Mouse (Mus musculus): ENCODE measurements at regions not wholly inside any gene's neighbourhood (a gene's known extent, or its start where the extent isn't known, plus 50 kb on each side); places are given as distances from the start of the nearest gene placed in this dataset.

DNA sequence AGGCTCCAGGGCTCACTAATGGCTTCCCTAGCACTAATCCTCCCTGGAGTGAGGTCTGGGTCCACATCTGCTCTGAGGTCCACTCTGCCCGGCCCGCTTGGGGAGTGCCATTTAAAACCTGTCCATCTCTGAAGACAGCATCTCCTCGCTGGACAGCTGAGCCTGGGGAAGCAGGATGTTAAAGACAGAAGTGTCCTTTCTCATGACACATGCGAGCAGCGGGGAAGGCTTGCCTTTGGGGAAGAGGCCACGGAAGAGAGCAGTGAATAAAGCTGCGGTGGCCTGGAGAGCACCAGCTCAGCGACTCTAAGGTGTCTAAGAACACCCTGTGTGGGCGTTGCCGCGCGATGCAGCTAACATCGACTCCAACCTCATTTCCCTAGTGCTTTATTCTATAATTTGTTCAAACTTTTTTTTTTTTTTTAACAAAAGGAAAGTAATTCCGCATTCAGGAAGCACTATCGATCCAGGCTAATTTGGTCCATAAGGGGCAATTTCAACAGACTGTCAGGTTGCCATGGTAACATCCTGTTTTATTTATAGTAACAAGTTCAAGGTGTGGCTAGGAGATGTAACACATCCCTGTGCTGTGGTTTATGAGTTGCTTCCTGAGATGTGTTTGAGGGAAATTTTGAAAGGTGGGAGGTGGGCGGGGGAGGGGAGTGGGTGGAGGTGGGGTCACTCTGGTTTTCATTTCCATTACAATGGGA is 120.0 kb downstream of the Cartpt start:
- DNase-seq, result no peak

DNA sequence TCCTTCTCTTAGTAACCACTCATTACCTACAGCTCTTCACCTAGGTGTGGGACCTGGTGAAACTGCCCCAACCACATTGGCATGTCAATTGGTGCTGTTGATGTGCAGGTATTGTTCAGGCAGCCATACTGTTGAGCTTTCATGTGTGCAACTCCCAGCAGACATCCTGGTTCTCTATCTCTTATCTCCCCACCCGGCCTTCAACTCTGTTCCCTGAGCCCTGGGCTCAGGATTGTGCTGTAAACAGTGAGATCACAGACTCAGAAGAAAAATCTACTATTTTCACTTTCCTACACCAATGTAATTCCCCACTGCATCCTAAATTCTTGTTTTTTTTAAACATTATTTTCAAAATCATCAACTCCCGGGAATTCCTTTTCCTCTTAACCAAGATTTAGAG is 122.1 kb downstream of the Cartpt start:
- no peak for DNase-seq

- no peak for DNase-seq
Observed at GRCm38 (mm10) chr13:99777736-99778135, 123.2 kb downstream of the Cartpt start.

- DNase-seq, result peak; percentile 25
Observed at GRCm38 (mm10) chr13:99765965-99766364, 134.9 kb downstream of the Cartpt start.

DNA sequence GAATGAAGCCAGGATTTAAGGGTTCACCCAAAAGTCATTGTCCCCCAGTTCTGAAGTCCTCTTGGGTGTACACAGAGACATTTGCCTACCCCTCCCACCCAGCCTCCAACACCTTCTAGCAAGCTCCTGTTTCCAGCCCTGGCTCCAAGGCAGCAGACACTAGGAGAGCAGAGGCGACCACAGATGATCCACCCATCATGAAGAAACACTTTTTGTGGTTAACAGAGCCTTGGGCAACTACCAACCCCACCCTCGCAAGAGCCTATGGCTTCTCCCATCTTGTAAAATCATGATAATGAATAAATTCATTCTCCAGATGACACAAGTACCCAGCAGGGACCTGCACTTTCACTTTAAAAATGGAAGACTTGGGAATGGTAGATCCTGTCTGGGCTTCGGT is 136.1 kb downstream of the Cartpt start:
- DNase-seq, result no peak

- no peak for DNase-seq
Observed at GRCm38 (mm10) chr13:99764097-99764714, 136.7 kb downstream of the Cartpt start.

DNA sequence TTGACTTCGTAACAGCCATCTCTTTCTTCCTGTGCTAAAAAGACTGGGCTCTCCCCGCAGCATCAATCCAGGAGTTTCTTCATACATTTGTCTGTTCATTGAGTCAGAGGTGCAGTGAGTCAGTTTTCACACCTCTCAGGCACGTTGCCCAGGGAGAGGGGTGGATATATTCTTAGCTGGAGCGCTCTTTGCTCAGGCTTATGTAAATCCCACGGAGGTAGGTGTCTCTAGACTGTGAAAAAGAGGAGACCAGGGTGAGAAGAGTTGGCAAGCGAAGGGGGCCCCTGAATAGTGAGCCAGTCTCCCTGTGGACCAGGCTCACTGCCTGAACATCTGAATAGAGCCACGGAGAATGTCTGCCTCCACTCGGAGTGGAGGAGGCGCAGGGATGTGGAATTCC is 139.0 kb downstream of the Cartpt start:
- no peak for DNase-seq

DNA sequence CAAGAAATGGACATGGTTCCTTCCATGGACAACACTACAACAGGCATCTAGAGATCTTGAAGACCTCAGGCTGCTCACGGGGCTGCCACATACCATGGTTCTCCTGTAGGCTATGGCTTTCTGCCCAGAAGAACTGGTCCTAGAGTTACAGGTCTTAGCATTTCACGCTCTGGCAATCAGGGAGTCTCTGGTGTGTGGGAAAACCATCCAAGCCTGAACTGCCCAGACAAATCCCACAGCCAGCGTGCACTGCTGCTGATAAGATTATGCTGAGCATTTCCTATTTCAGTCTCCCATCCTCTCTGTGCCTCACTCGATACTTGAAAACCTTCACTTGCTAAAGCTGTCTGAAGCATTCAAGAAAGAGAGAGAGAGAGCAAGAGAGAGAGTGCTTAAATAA is 139.5 kb downstream of the Cartpt start:
- DNase-seq, result no peak

DNA sequence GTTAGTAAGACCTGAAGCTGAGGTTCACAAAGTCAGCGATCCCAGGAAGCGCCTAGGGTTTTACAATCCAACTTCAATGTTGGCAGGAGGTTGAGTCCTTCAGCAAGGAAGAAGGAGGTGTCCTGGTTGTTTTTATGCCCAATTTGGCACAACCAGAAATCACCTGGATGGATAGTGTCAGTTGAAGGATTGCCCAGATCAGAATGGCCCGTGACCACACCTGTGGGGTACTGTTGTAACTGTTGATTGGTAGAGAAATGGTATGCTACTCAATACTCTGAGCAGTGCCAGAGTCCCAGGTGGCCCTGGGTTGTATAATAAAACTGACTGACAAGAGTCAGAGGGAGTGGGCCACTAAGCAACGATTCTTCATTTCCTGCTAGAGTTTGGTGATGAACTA is 140.2 kb downstream of the Cartpt start:
- no peak for DNase-seq

GRCm38 (mm10) chr13:99759256-99760044 is 141.4 kb downstream of the Cartpt start:
- no peak for DNase-seq

DNA sequence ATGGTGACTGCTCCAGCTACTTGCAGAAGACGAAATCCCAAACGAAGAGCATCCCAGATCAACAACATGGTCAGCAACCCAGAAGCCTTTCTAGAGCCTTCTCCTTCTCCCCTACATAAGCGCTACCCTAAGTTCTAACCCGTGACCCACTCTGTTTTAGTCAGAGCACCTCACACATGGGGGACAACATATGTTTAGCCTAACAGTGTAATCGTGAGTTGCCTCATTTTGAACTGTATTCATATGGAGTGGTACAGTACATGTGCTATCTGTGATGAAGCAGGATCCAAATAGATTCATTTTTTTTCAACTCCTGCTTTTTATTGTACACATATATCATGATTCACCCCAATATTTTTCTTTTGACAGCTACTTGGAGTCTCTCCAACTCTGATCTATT is 146.2 kb downstream of the Cartpt start:
- no peak for DNase-seq

DNA sequence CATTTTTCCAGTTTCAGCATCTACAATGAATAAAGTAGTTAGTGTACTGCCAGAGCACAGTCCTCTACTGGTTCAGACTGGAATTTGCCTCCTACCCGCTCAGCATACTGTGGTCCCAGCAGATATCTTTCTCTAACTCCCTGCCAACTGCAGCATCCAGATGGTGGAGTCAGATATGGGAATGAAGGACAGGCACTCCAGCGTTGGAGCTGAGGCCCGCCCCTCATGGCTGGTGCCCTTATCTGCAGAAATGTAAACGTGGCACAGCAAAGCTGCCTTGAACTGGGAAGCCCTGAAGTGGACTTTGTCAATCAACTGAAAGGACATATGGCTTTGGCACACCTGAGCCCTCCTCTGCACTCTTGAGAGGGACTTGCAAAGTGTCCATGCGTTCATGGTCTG is 146.6 kb downstream of the Cartpt start:
- no peak for DNase-seq

GRCm38 (mm10) chr13:99753526-99753925 is 147.4 kb downstream of the Cartpt start:
- no peak for DNase-seq

- no peak for DNase-seq
Observed at GRCm38 (mm10) chr13:99750729-99751128, 150.2 kb downstream of the Cartpt start.

- no peak for DNase-seq
Observed at GRCm38 (mm10) chr13:99749342-99749741, 151.5 kb downstream of the Cartpt start.

DNA sequence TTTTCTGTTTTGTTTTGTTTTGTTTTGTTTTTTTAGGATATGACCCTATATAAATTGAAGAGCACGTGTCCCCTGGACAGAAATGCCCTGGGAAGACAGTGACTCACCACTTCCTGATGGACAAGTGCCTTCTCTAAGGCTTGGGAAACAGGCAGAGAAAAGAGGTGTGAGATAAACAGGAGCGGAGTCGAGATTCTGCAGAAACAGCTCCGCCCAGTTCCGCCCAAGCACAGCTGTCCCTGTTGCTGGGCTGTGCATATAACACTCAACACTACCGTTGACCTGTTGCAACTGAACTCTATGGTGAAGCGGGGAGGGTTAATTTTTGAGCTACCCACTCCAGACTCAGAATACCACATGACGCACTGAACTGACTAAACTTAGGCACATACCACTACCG is 152.8 kb downstream of the Cartpt start:
- peak; percentile 13 for DNase-seq

GRCm38 (mm10) chr13:99745526-99745925 is 155.4 kb downstream of the Cartpt start:
- DNase-seq, result no peak

- DNase-seq, result peak; percentile 14
Observed at GRCm38 (mm10) chr13:99744790-99745120, 156.1 kb downstream of the Cartpt start.

- DNase-seq, result no peak
Observed at GRCm38 (mm10) chr13:99743952-99744789, 156.7 kb downstream of the Cartpt start.

GRCm38 (mm10) chr13:99742507-99742906 is 158.4 kb downstream of the Cartpt start:
- DNase-seq, result no peak

DNA sequence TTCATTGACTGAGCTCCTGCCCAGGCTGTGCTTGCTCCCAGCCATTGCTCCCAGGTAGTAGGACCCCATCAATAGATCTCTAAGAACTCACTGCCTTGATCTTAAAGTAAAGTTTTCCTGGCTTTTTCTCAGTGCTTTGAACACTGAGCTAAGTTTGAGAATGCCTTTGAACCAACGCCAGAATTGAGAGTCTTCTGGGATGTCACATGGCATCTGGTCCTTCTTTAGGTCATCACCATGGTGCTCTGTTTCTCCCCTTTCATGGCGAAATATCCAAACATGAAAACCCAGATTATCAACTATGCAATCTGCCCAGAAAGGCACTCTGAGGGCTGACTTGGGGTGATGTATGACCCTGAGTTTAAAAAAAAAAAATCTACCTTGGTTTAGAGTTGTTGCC is 158.9 kb downstream of the Cartpt start:
- no peak for DNase-seq

DNA sequence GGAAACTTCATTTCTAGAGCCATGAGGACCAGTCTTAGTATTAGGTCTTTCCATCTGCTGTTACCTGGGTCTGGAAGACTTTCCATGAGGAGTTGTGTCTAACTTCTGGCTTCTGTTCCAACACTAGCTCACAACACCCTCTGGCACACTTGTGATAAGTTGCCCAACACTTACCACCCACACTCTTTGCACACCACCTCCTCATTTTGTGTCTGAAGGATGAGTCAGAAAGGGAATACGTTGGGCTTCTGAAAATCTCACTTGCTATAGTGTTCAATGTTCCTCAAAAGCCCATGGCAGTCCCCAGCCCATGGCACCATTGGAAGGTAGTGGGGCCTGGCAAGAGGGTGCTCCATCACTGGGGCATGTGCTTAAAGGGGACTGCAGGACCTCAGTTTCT is 161.5 kb downstream of the Cartpt start:
- DNase-seq, result no peak

DNA sequence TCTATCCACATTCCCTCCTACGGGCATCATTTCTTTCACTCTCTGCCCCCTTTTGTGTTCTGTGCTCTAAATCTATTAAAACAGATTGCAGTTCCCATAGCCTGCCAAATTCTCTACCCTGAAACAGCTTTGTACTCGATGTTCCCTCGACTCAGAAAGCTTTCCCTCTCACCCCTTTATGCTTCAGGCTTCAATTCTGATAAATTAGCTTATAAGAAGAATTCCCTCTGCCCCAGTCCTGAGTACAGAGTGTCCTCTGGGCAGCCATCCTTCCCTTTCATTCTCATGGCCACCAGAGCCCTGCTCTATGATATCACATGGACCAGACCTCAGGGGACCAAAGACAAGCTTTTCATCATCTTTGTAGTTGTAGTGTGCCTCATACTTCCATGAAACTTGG is 163.6 kb downstream of the Cartpt start:
- no peak for DNase-seq

All from heart, postnatal 4 days (tissue).